Mouse (Mus musculus) urinary bladder, postnatal 14 days (tissue): ENCODE measurements at regions not wholly inside any gene's neighbourhood (a gene's known extent, or its start where the extent isn't known, plus 50 kb on each side); places are given as distances from the start of the nearest gene placed in this dataset.

ENCODE experiments used
- DNase-seq: peaks from one replicate; pipeline ENCODE4 v3.0.0; 2021; ENCODE audit warnings: low spot score

- DNase-seq = no peak
Observed at GRCm38 (mm10) chr3:102663711-102664110, 70.6 kb upstream of the Tspan2 start.

- DNase-seq = no peak
Observed at GRCm38 (mm10) chr3:102664665-102665190, 69.6 kb upstream of the Tspan2 start.

GRCm38 (mm10) chr3:102667796-102668195, 66.5 kb upstream of the Tspan2 start:
- no peak for DNase-seq

- no peak for DNase-seq
Observed at GRCm38 (mm10) chr3:102668556-102668955, 65.8 kb upstream of the Tspan2 start.

GRCm38 (mm10) chr3:102669951-102670350, 64.4 kb upstream of the Tspan2 start:
- DNase-seq = no peak

- no peak for DNase-seq
Observed at GRCm38 (mm10) chr3:102670557-102670956, 63.8 kb upstream of the Tspan2 start.

GRCm38 (mm10) chr3:102670972-102671371, 63.4 kb upstream of the Tspan2 start:
- no peak for DNase-seq

- DNase-seq = no peak
Observed at GRCm38 (mm10) chr3:102673506-102673905, 60.8 kb upstream of the Tspan2 start.

GRCm38 (mm10) chr3:102674068-102674467, 60.3 kb upstream of the Tspan2 start:
- no peak for DNase-seq

GRCm38 (mm10) chr3:102676946-102677534, 57.3 kb upstream of the Tspan2 start:
- DNase-seq = no peak

- DNase-seq = peak; percentile 23
Observed at GRCm38 (mm10) chr3:102678516-102678915, 55.8 kb upstream of the Tspan2 start.

- no peak for DNase-seq
Observed at GRCm38 (mm10) chr3:102682424-102682823, 51.9 kb upstream of the Tspan2 start.

- DNase-seq = no peak
Observed at GRCm38 (mm10) chr3:102683541-102683940, 50.8 kb upstream of the Tspan2 start.
